10 mouse cellular contexts compared by ENCODE assay signal in genomic region chr6:134930383-134930782, GRCm38 (mm10). TPM values are rescaled to one million over a fixed set of nuclear protein-coding genes. Genes with fewer than 3 reads are reported as not detected.
DNase-seq lines count a peak whose midpoint lies in the region; ATAC-seq and TF ChIP-seq lines count a peak whose summit lies in the region.
"Had no signal": no experiment of that assay in that cellular context is flagged by ENCODE, and none has a peak within 500 bp of the region (broad histone marks: within the 10 kb centered on the region; RNA-seq: fewer than 3 reads in every experiment).

No protein-coding gene starts in this region.

- DNase-seq in lung, postnatal 0 days (ENCODE audit: low spot score): no peak
- DNase-seq in forebrain, embryonic 10.5 days (ENCODE audit: extremely low spot score, low spot score): no peak
- DNase-seq in limb, embryonic 11.5 days (ENCODE audit: low spot score): no peak
- no peak for DNase-seq in gastrocnemius, adult 18-20 months (ENCODE audit: low spot score)
- no peak for DNase-seq in left cerebral cortex, adult 8-10 months (ENCODE audit: low spot score in 2 of 2)
- DNase-seq: cerebellum, postnatal 25 days; kidney, adult 18-20 months had no signal

- no peak for ATAC-seq in lung, embryonic 15.5 days (ENCODE audit: borderline replicate concordance, extremely low read depth, low FRiP score, low TSS enrichment)
- ATAC-seq in lung, postnatal 0 days: no peak
- no peak for ATAC-seq in limb, embryonic 11.5 days (ENCODE audit: insufficient number of reproducible peaks, low FRiP score, low TSS enrichment, low read depth)
- no peak for ATAC-seq in neural tube, embryonic 15.5 days (ENCODE audit: low FRiP score)
- ATAC-seq in activated CD4-positive, CD25-positive, alpha-beta regulatory T cell, adult 4 months: no peak

- H3K4me1 ChIP-seq in lung, embryonic 15.5 days: peaks cover 36% of the 10 kb centered on the region
- H3K4me1 ChIP-seq in lung, postnatal 0 days (ENCODE audit: insufficient read depth, low read depth, low read length): 0 out of 2 replicates have a peak, but pooled peaks cover 3% of the 10 kb centered on the region
- peaks cover 57% of the 10 kb centered on the region for H3K4me1 ChIP-seq in forebrain, embryonic 10.5 days
- H3K4me1 ChIP-seq in limb, embryonic 11.5 days (ENCODE audit: control insufficient read depth, insufficient read depth, low read length): peaks cover 7% of the 10 kb centered on the region; the same call in 1 of the 2 replicates
- peaks cover 22% of the 10 kb centered on the region for H3K4me1 ChIP-seq in neural tube, embryonic 15.5 days

- H3K9me3 ChIP-seq in lung, embryonic 15.5 days: no peaks in the 10 kb centered on the region
- no peaks in the 10 kb centered on the region for H3K9me3 ChIP-seq in lung, postnatal 0 days (ENCODE audit: low read length)
- no peaks in the 10 kb centered on the region for H3K9me3 ChIP-seq in forebrain, embryonic 10.5 days
- H3K9me3 ChIP-seq in limb, embryonic 11.5 days (ENCODE audit: control insufficient read depth, low read length): no peaks in the 10 kb centered on the region
- H3K9me3 ChIP-seq in neural tube, embryonic 15.5 days (replicated peaks): no peaks in the 10 kb centered on the region

- WGBS in lung, embryonic 15.5 days: 74% methylated on average over 7 of the region's 7 CpGs
- 78% methylated on average over 7 of the region's 7 CpGs for WGBS in lung, postnatal 0 days
- 94% methylated on average over 7 of the region's 7 CpGs for WGBS in forebrain, embryonic 10.5 days
- WGBS in limb, embryonic 11.5 days: 90% methylated on average over 7 of the region's 7 CpGs
- 66% methylated on average over 7 of the region's 7 CpGs for WGBS in neural tube, embryonic 15.5 days

- H3K27ac ChIP-seq in lung, embryonic 15.5 days: no peak overlapping the region
- no peak overlapping the region for H3K27ac ChIP-seq in lung, postnatal 0 days (ENCODE audit: low read length)
- H3K27ac ChIP-seq in forebrain, embryonic 10.5 days: peak overlapping the region; percentile 98
- no peak overlapping the region for H3K27ac ChIP-seq in limb, embryonic 11.5 days (replicated peaks; ENCODE audit: low read depth, low read length)
- no peak overlapping the region for H3K27ac ChIP-seq in neural tube, embryonic 15.5 days (replicated peaks)

- no peak for TF ChIP-seq CTCF in lung, postnatal 0 days (IDR thresholded peaks at IDR 0.05)

- no peaks in the 10 kb centered on the region for H3K36me3 ChIP-seq in lung, embryonic 15.5 days
- no peaks in the 10 kb centered on the region for H3K36me3 ChIP-seq in lung, postnatal 0 days (ENCODE audit: insufficient read depth, low read length)
- H3K36me3 ChIP-seq in forebrain, embryonic 10.5 days (replicated peaks): peaks cover 4% of the 10 kb centered on the region; the same call in 1 of the 2 replicates
- H3K36me3 ChIP-seq in limb, embryonic 11.5 days (ENCODE audit: control insufficient read depth, insufficient read depth, low read length): no peaks in the 10 kb centered on the region
- H3K36me3 ChIP-seq in neural tube, embryonic 15.5 days: no peaks in the 10 kb centered on the region

- peak overlapping the region; percentile 50 for H3K4me3 ChIP-seq in lung, embryonic 15.5 days
- no peak overlapping the region for H3K4me3 ChIP-seq in lung, postnatal 0 days (ENCODE audit: low read depth, low read length)
- H3K4me3 ChIP-seq in forebrain, embryonic 10.5 days: peak overlapping the region; percentile 71
- peak overlapping the region; percentile 41; the same call in 1 of the 2 replicates for H3K4me3 ChIP-seq in limb, embryonic 11.5 days (ENCODE audit: low read depth, low read length)
- 0 out of 2 replicates have a peak overlapping the region, but pooled peaks have one; percentile 6 for H3K4me3 ChIP-seq in neural tube, embryonic 15.5 days (replicated peaks)

- H3K9ac ChIP-seq in lung, embryonic 15.5 days: no peak overlapping the region
- H3K9ac ChIP-seq in lung, postnatal 0 days (replicated peaks; ENCODE audit: low read depth): no peak overlapping the region
- H3K9ac ChIP-seq in limb, embryonic 11.5 days (ENCODE audit: low read length): no peak overlapping the region
- H3K9ac ChIP-seq in neural tube, embryonic 15.5 days (replicated peaks): no peak overlapping the region

- no peak for TF ChIP-seq EP300 in lung, postnatal 0 days (IDR thresholded peaks at IDR 0.05)

- H3K27me3 ChIP-seq in lung, embryonic 15.5 days: no peaks in the 10 kb centered on the region
- H3K27me3 ChIP-seq in lung, postnatal 0 days (replicated peaks; ENCODE audit: insufficient read depth, low read length): no peaks in the 10 kb centered on the region
- no peaks in the 10 kb centered on the region for H3K27me3 ChIP-seq in forebrain, embryonic 10.5 days (ENCODE audit: poor library complexity, severe bottlenecking)
- H3K27me3 ChIP-seq in limb, embryonic 11.5 days (ENCODE audit: control insufficient read depth, insufficient read depth, low read length): no peaks in the 10 kb centered on the region
- H3K27me3 ChIP-seq in neural tube, embryonic 15.5 days (replicated peaks): no peaks in the 10 kb centered on the region

- peak overlapping the region; percentile 65 for H3K4me2 ChIP-seq in lung, embryonic 15.5 days
- no peak overlapping the region for H3K4me2 ChIP-seq in lung, postnatal 0 days (replicated peaks; ENCODE audit: low read depth, low read length)
- peak overlapping the region; percentile 59 for H3K4me2 ChIP-seq in limb, embryonic 11.5 days (ENCODE audit: low read depth, severe bottlenecking)
- peak overlapping the region; percentile 37 for H3K4me2 ChIP-seq in neural tube, embryonic 15.5 days

RNA-seq across cellular contexts. Expression of gene Cdkn1b, which starts 10.2 kb away (rescaled TPM):
- 18.4 and 19.3 TPM in 2 replicates for polyA plus RNA-seq in lung, embryonic 15.5 days (2015; fragmentation: Nextera tagmentation; extraction: Ambion mirVana)
- 43.4 and 46.2 TPM in 2 replicates for polyA plus RNA-seq in lung, postnatal 0 days (2015; fragmentation: Nextera tagmentation; extraction: Ambion mirVana)
- polyA plus RNA-seq in forebrain, embryonic 10.5 days (2016; fragmentation: Nextera tagmentation; extraction: Ambion mirVana): 17.9 and 19.0 TPM in 2 replicates
- polyA plus RNA-seq in limb, embryonic 11.5 days (2014; fragmentation: Nextera tagmentation; extraction: Ambion mirVana): 13.7 and 16.1 TPM in 2 replicates
- 15.7 and 17.3 TPM in 2 replicates for polyA plus RNA-seq in neural tube, embryonic 15.5 days (2015; fragmentation: Nextera tagmentation; extraction: Ambion mirVana)
- 10 to 100 TPM; 38.9 to 48.9 TPM for polyA plus RNA-seq in activated CD4-positive, CD25-positive, alpha-beta regulatory T cell, adult 4 months (2017; shearing (Covaris generic))
- 10 to 100 TPM; 32.2 to 34.1 TPM for total RNA-seq in gastrocnemius, adult 18-20 months (2021)
- total RNA-seq in left cerebral cortex, adult 8-10 months (2022): 10 to 100 TPM; 36.6 to 39.0 (median 37.9) TPM

RNA-seq across cellular contexts. Expression of gene Gpr19, which starts 32.0 kb away (rescaled TPM):
- polyA plus RNA-seq in lung, embryonic 15.5 days (2015; fragmentation: Nextera tagmentation; extraction: Ambion mirVana): 9.6 and 10.7 TPM in 2 replicates
- 9.3 and 9.8 TPM in 2 replicates for polyA plus RNA-seq in lung, postnatal 0 days (2015; fragmentation: Nextera tagmentation; extraction: Ambion mirVana)
- polyA plus RNA-seq in forebrain, embryonic 10.5 days (2016; fragmentation: Nextera tagmentation; extraction: Ambion mirVana): 28.7 and 28.8 TPM in 2 replicates
- 8.9 and 9.8 TPM in 2 replicates for polyA plus RNA-seq in limb, embryonic 11.5 days (2014; fragmentation: Nextera tagmentation; extraction: Ambion mirVana)
- polyA plus RNA-seq in neural tube, embryonic 15.5 days (2015; fragmentation: Nextera tagmentation; extraction: Ambion mirVana): 31.2 and 37.0 TPM in 2 replicates
- polyA plus RNA-seq in activated CD4-positive, CD25-positive, alpha-beta regulatory T cell, adult 4 months (2017; shearing (Covaris generic)): 1 to 10 TPM; 3.3 to 8.7 TPM
- 1 to 10 TPM; 4.2 to 5.1 TPM for total RNA-seq in gastrocnemius, adult 18-20 months (2021)
- 10 to 100 TPM; 22.9 to 26.3 (median 24.7) TPM for total RNA-seq in left cerebral cortex, adult 8-10 months (2022)

RNA-seq across cellular contexts. Expression of gene Apold1, which starts 51.1 kb away (rescaled TPM):
- 1.5 and 1.7 TPM in 2 replicates for polyA plus RNA-seq in lung, embryonic 15.5 days (2015; fragmentation: Nextera tagmentation; extraction: Ambion mirVana)
- polyA plus RNA-seq in lung, postnatal 0 days (2015; fragmentation: Nextera tagmentation; extraction: Ambion mirVana): 3.5 and 4.2 TPM in 2 replicates
- polyA plus RNA-seq in forebrain, embryonic 10.5 days (2016; fragmentation: Nextera tagmentation; extraction: Ambion mirVana): 2.5 and 3.1 TPM in 2 replicates
- polyA plus RNA-seq in limb, embryonic 11.5 days (2014; fragmentation: Nextera tagmentation; extraction: Ambion mirVana): 3.0 and 3.4 TPM in 2 replicates
- polyA plus RNA-seq in neural tube, embryonic 15.5 days (2015; fragmentation: Nextera tagmentation; extraction: Ambion mirVana): 4.0 and 4.1 TPM in 2 replicates
- under 1 TPM; 0.09 to 0.17 TPM for polyA plus RNA-seq in activated CD4-positive, CD25-positive, alpha-beta regulatory T cell, adult 4 months (2017; shearing (Covaris generic))
- 1 to 10 TPM; 1.6 to 4.9 TPM for total RNA-seq in gastrocnemius, adult 18-20 months (2021)
- total RNA-seq in left cerebral cortex, adult 8-10 months (2022): 1 to 10 TPM; 3.8 to 4.8 (median 3.9) TPM
